Mouse (Mus musculus): ENCODE results near the gene Flg. TPM values are rescaled to one million over a fixed set of nuclear protein-coding genes. Genes with fewer than 3 reads are reported as not detected.

The Flg gene
- not detected in 2 replicates for polyA plus RNA-seq (2012; rRNA removed)

GRCm38 (mm10) chr3:93273223-93273622 lies at the start of gene Flg:
Flg (plus strand) TSS chr3:93273523.

GRCm38 (mm10) chr3:93319449-93319848 lies 46.1 kb downstream of the Flg start, which contains the start of gene Hrnr:
Hrnr (plus strand) TSS chr3:93319749.

Other genes starting within 250 kb of the Flg start
- gene Gm4858, start 204.7 kb upstream of the Flg start, polyA plus RNA-seq (2012; rRNA removed), result not detected in 2 replicates
- gene Crnn, start 128.7 kb upstream of the Flg start, polyA plus RNA-seq (2012; rRNA removed), result not detected in 2 replicates
- not detected in 2 replicates for gene Flg2, start 76.2 kb upstream of the Flg start, polyA plus RNA-seq (2012; rRNA removed)
- not detected in 2 replicates for gene Hrnr, start 46.2 kb downstream of the Flg start, polyA plus RNA-seq (2012; rRNA removed)
- not detected in 2 replicates for gene Rptn, start 120.2 kb downstream of the Flg start, polyA plus RNA-seq (2012; rRNA removed)
- gene Tchh, start 168.8 kb downstream of the Flg start, polyA plus RNA-seq (2012; rRNA removed), result 0.39 and 0.77 TPM in 2 replicates
- not detected in 2 replicates for gene Tchhl1, start 195.2 kb downstream of the Flg start, polyA plus RNA-seq (2012; rRNA removed)
- 104 and 223 TPM in 2 replicates for gene S100a11, start 247.0 kb downstream of the Flg start, polyA plus RNA-seq (2012; rRNA removed)